Mouse (Mus musculus) testis, adult 2 months (tissue): Measurements from ENCODE around the gene Pcdh9.

Experiments used
- CTCF ChIP-seq: fragments of 200-500 bp; IDR thresholded peaks from 2 replicates; pipeline ENCODE4 v1.5.1; 2012; ENCODE audit warnings: low read depth, mild to moderate bottlenecking, inconsistent platforms, low read length, moderate library complexity; ENCODE audit not compliant: control insufficient read depth, insufficient read depth, insufficient replicate concordance
- POLR2A ChIP-seq: fragments of 200-500 bp; IDR thresholded peaks from 2 replicates; pipeline ENCODE4 v1.6.1; 2012; ENCODE audit warnings: low read depth, mild to moderate bottlenecking, inconsistent platforms, low read length, moderate library complexity; ENCODE audit not compliant: control insufficient read depth

DNA sequence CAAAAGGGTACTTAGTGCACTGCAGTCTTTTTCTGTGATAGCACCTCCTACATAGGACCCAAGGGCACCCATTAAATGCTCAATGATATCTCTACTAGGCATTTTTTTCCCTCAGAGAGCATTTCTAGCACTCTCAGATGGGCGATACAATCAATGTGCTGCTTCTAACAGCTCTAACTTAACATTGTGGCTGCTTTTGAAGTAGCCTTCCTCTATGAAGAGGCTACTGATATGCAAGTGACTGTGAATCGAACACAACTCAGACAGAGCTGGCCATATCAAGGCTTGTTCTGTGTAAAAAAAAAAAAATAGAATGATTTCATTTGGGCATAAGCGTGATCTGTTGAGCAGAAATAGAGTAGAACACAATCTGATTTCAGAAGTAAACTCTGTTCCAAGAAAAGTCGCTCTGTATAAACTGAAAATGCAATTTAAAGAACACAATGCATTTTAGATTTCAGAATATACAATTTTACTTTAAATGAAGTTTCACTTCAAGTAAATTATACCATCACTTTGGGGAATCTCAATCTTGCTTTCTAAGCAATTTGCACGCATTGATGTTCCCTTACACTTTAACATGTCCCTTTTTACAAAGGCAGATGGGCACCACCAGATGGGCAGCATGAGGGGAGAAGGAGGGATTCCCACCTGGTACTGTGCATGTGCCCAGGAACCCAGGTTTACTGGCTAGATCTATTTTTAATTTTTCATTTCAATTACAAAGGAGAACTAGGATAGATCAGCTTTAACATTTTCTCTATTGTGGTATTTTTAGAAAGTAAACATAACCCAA is 215.0 kb downstream of the Pcdh9 start:
- TF ChIP-seq POLR2A (no peak), CTCF (no peak)
